Mouse (Mus musculus) embryonic facial prominence, embryonic 13.5 days (tissue): ENCODE measurements around the gene Tsr1. TPM values are rescaled to one million over a fixed set of nuclear protein-coding genes. Genes with fewer than 3 reads are reported as not detected.

Experiments
- ATAC-seq: fragments of 200-750 bp; cut with Nextera tagmentation; 2 replicates; pipeline ENCODE4 v1.8.0; 2017; ENCODE audit warnings: low read depth; ENCODE audit not compliant: insufficient number of reproducible peaks, insufficient read depth, low FRiP score, low TSS enrichment
- H3K27ac ChIP-seq: fragments of 300-500 bp; sonication (generic); 2 replicates; pipeline ENCODE4 v1.5.1; 2015; ENCODE audit warnings: moderate library complexity, mild to moderate bottlenecking, inconsistent platforms
- H3K27me3 ChIP-seq: fragments of 300-500 bp; sonication (generic); 2 replicates; pipeline ENCODE4 v1.6.1; 2015; ENCODE audit warnings: mild to moderate bottlenecking, inconsistent platforms
- H3K36me3 ChIP-seq: fragments of 300-500 bp; sonication (generic); 2 replicates; pipeline ENCODE4 v1.6.1; 2015; ENCODE audit warnings: mild to moderate bottlenecking, inconsistent platforms
- H3K4me1 ChIP-seq: fragments of 300-500 bp; sonication (generic); 2 replicates; pipeline ENCODE4 v1.6.1; 2015; ENCODE audit warnings: inconsistent platforms
- H3K4me2 ChIP-seq: fragments of 300-500 bp; sonication (generic); 2 replicates; pipeline ENCODE4 v1.6.1; 2015; ENCODE audit warnings: moderate library complexity, mild to moderate bottlenecking, inconsistent platforms
- H3K4me3 ChIP-seq: fragments of 300-500 bp; sonication (generic); 2 replicates; pipeline ENCODE4 v1.5.1; 2015; ENCODE audit warnings: mild to moderate bottlenecking, inconsistent platforms
- H3K9ac ChIP-seq: fragments of 300-500 bp; sonication (generic); 2 replicates; pipeline ENCODE4 v1.6.1; 2015; ENCODE audit warnings: mild to moderate bottlenecking, inconsistent platforms
- H3K9me3 ChIP-seq: fragments of 300-500 bp; sonication (generic); 2 replicates; pipeline ENCODE4 v1.6.1; 2016; ENCODE audit warnings: inconsistent platforms
- whole genome bisulfite sequencing: fragments of 180-500 bp; shearing (Covaris S2); methylation state at CpG from one replicate; pipeline ENCODE4 v1.1.7; 2015; ENCODE audit warnings: mixed read lengths; 5-methylcytosine and 5-hydroxymethylcytosine counted together
- polyA plus RNA-seq: library from polyadenylated mRNA; unstranded; fragments of >200 nt; fragmentation: Nextera tagmentation; extraction: Ambion mirVana; gene quantifications from 2 replicates; pipeline ENCODE4 v1.2.1, GENCODE M21; 2015

Gene Tsr1
- polyA plus RNA-seq, 1 experiment from 2014 or later = 42.4 TPM

DNA sequence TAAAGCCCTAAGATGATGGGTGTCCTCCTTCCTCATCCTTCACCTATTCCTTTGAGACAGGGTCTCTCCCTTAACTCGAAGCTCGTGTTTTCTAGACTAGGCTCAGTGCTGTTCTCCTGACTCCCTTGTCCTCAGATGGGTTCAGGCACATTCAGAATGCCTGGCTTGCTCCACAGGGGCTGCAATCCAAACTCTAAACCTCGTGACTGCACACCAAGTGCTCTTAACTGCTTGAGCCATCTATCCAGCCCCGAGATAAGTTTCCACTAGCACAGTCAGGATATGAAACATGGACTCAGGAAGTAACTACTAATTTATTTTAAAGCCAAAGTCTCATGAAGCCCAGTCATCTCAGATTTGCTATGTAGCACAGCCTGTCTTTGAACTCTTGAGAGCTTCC, 27.3 kb upstream of the Tsr1 start:
- no peak overlapping the region for H3K4me2 ChIP-seq
- no peak overlapping the region for H3K9ac ChIP-seq
- H3K4me1 ChIP-seq = peaks cover 17% of the 10 kb centered on the region
- 0 out of 2 replicates have a peak, but pooled peaks cover 3% of the 10 kb centered on the region for H3K36me3 ChIP-seq
- H3K9me3 ChIP-seq = no peaks in the 10 kb centered on the region
- 0 out of 2 replicates have a peak overlapping the region, but pooled peaks have one; percentile 35 for H3K27ac ChIP-seq
- no peaks in the 10 kb centered on the region for H3K27me3 ChIP-seq
- ATAC-seq = no peak
- WGBS = 71% methylated on average over 4 of the region's 4 CpGs
- no peak overlapping the region for H3K4me3 ChIP-seq

DNA sequence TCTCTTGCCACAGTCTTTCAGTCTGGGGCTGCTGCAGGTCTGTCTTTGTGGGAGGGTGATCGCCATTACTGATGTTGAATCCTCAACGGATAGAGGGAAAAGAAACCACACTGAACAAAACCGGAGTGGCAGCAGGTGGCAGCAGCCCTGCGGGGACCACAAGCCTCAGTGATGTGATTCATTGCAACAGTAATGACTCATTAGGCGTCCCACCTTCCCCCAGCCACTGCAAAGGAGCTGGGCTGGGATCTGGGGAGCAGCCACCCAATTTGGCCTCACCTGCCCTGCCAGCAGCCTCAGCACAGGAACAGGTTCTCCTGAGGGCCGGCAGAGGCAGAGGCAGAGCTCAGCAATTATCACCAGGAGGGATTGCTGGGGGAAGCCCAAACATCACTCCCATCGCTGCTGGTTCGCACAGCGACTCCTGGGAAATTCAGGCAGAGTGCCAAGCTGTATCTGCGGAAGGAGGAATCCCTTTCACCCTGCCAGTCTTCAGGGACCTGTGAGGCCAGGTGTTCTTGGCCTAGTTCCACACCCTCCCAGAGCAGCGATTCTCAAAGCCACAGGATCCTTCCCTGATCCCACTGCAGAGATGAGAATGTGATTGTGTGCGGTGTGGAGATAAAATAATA, 26.8 kb upstream of the Tsr1 start:
- peak overlapping the region; percentile 35; the same call in 1 of the 2 replicates for H3K27ac ChIP-seq
- H3K27me3 ChIP-seq = no peaks in the 10 kb centered on the region
- no peak overlapping the region for H3K4me3 ChIP-seq
- no peaks in the 10 kb centered on the region for H3K9me3 ChIP-seq
- 30% methylated on average over 12 of the region's 12 CpGs for WGBS
- H3K4me2 ChIP-seq = no peak overlapping the region
- 0 out of 2 replicates have a peak, but pooled peaks cover 3% of the 10 kb centered on the region for H3K36me3 ChIP-seq
- no peak overlapping the region for H3K9ac ChIP-seq
- ATAC-seq = 0 out of 2 replicates have a peak, but pooled peaks have one; percentile 40
- peaks cover 17% of the 10 kb centered on the region for H3K4me1 ChIP-seq

DNA sequence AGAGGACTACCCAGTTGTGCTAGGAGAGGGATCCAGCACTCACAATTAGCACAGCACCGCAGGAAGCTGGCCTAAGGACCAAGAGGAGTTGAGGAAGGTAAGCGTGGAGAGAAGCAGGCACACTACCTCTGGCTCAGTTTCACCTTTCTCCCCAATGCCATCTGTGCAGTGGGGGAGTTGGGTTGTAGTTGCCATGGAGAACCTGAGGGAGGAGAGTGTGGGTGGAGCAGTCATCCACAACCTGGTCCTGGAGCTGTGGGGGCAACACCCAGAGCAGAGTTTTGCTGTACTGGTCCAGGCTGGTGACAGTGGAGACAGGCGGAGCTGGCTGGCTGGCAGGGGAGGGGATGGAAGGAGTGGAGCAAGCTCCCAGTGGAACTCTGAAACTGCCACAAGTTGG, 23.2 kb upstream of the Tsr1 start:
- no peaks in the 10 kb centered on the region for H3K9me3 ChIP-seq
- H3K4me1 ChIP-seq = peaks cover 26% of the 10 kb centered on the region
- no peak for ATAC-seq
- no peaks in the 10 kb centered on the region for H3K27me3 ChIP-seq
- no peak overlapping the region for H3K4me2 ChIP-seq
- no peaks in the 10 kb centered on the region for H3K36me3 ChIP-seq
- 0 out of 2 replicates have a peak overlapping the region, but pooled peaks have one; percentile 16 for H3K9ac ChIP-seq
- no peak overlapping the region for H3K4me3 ChIP-seq
- WGBS = 42% methylated on average over 3 of the region's 3 CpGs
- H3K27ac ChIP-seq = peak overlapping the region; percentile 68; the same call in 1 of the 2 replicates

DNA sequence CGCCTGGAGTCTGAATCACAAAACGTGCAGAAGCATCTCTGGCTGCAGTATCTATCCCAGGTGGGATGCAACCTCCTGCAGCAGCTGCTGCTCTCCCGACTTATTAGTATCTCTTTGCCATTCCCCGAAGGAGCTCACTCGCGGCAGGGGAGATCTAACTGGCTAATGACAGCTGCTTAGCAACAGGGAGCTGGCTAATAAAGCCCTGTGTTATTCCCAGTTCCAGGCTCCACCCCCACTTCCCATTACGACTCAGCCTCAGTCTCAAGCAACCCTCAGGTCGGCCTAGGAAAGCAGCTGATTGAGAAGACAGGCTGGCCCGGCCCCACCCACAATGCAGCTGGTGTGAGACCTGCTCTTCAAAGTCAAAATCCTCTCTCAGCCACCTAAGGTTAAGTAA, 21.1 kb upstream of the Tsr1 start:
- 1% methylated on average over 9 of the region's 9 CpGs for WGBS
- Histone ChIP-seq H3K36me3 (no peaks in the 10 kb centered on the region), H3K4me2 (peak overlapping the region; percentile 37), H3K27ac (no peak overlapping the region), H3K9ac (0 out of 2 replicates have a peak overlapping the region, but pooled peaks have one; percentile 27), H3K4me3 (peak overlapping the region; percentile 6; the same call in 1 of the 2 replicates), H3K27me3 (no peaks in the 10 kb centered on the region), H3K9me3 (no peaks in the 10 kb centered on the region), H3K4me1 (peaks cover 25% of the 10 kb centered on the region)
- ATAC-seq = no peak

DNA sequence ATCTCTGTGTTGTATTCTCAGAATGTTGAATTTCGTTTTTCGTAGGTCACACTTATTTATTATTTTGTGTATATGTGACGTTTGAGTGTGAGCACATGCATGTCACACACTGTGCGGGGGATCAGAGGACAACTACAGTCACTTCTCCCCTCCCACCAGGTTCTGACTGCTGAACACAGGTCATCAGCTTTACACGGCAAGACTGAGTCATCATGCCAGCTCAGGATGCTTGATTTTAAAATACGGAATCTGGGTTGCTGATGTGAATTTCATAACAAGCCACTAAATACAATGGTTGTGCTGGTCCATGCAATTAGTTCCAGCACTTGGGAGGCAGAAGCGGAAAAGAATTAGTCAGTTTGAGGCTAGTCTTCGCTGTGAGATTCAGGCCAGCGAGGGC, 16.9 kb upstream of the Tsr1 start:
- Histone ChIP-seq H3K9ac (no peak overlapping the region), H3K9me3 (no peaks in the 10 kb centered on the region), H3K27me3 (no peaks in the 10 kb centered on the region), H3K36me3 (0 out of 2 replicates have a peak, but pooled peaks cover 7% of the 10 kb centered on the region), H3K4me1 (peaks cover 17% of the 10 kb centered on the region), H3K27ac (peak overlapping the region; percentile 48; the same call in 1 of the 2 replicates), H3K4me3 (no peak overlapping the region), H3K4me2 (no peak overlapping the region)
- ATAC-seq = no peak
- 86% methylated on average over 9 of the region's 9 CpGs for WGBS

DNA sequence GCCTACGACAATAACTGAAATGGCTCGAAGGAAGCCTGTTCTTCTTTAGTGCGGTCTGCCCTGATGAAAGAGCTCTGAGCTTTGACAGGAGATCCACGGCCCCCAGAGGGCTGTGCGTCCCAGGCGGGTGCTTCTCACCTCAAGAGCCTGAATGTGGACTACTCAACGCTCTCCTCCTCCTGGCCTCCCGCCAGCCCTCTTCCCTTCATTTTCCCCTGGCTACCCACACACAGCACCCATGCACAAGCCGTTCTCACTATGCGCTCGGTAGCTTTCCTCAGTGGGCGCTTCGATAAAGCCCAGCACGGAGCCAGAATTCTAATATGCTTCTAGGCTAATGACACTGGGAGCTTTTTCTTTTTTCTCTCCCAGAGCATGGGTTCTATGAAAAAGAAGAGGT, 15.9 kb upstream of the Tsr1 start:
- 76% methylated on average over 14 of the region's 14 CpGs for WGBS
- H3K27ac ChIP-seq = peak overlapping the region; percentile 48
- H3K4me3 ChIP-seq = no peak overlapping the region
- ATAC-seq = no peak
- peaks cover 9% of the 10 kb centered on the region for H3K4me1 ChIP-seq
- H3K36me3 ChIP-seq = 0 out of 2 replicates have a peak, but pooled peaks cover 7% of the 10 kb centered on the region
- H3K4me2 ChIP-seq = no peak overlapping the region
- H3K9ac ChIP-seq = 0 out of 2 replicates have a peak overlapping the region, but pooled peaks have one; percentile 2
- H3K27me3 ChIP-seq = no peaks in the 10 kb centered on the region
- H3K9me3 ChIP-seq = no peaks in the 10 kb centered on the region

- Histone ChIP-seq H3K4me2 (no peak overlapping the region), H3K9ac (no peak overlapping the region), H3K36me3 (0 out of 2 replicates have a peak, but pooled peaks cover 7% of the 10 kb centered on the region), H3K27me3 (no peaks in the 10 kb centered on the region), H3K27ac (no peak overlapping the region), H3K4me3 (no peak overlapping the region), H3K9me3 (no peaks in the 10 kb centered on the region), H3K4me1 (peaks cover 9% of the 10 kb centered on the region; the same call in 1 of the 2 replicates)
- no peak for ATAC-seq
- 94% methylated on average over 10 of the region's 10 CpGs for WGBS
Observed at GRCm38 (mm10) chr11:74883098-74883497, 14.8 kb upstream of the Tsr1 start.

DNA sequence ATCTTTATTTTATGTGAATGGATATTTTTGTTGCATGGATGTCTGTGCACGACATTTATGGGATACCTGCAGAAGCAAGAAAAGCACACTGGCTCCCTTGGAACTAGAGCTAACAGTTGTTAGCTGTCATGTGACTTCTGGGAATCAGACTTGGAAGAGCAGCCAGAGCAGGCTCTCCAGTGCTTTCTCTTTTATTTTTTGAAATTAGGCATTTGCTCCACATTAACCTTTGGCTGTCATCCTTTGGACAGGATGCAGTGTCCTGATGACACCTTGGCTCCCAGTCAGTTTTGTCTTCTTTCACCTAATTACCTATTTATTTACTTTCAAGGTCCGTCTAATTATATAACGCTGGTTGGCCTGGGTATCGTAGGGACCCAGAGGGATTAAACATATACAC, 3.3 kb upstream of the Tsr1 start:
- no peak overlapping the region for H3K27ac ChIP-seq
- no peak overlapping the region for H3K9ac ChIP-seq
- no peak overlapping the region for H3K4me3 ChIP-seq
- H3K9me3 ChIP-seq = no peaks in the 10 kb centered on the region
- WGBS = 85% methylated on average over 4 of the region's 4 CpGs
- peaks cover 15% of the 10 kb centered on the region for H3K4me1 ChIP-seq
- no peak overlapping the region for H3K4me2 ChIP-seq
- ATAC-seq = no peak
- peaks cover 6% of the 10 kb centered on the region for H3K36me3 ChIP-seq
- H3K27me3 ChIP-seq = no peaks in the 10 kb centered on the region

DNA sequence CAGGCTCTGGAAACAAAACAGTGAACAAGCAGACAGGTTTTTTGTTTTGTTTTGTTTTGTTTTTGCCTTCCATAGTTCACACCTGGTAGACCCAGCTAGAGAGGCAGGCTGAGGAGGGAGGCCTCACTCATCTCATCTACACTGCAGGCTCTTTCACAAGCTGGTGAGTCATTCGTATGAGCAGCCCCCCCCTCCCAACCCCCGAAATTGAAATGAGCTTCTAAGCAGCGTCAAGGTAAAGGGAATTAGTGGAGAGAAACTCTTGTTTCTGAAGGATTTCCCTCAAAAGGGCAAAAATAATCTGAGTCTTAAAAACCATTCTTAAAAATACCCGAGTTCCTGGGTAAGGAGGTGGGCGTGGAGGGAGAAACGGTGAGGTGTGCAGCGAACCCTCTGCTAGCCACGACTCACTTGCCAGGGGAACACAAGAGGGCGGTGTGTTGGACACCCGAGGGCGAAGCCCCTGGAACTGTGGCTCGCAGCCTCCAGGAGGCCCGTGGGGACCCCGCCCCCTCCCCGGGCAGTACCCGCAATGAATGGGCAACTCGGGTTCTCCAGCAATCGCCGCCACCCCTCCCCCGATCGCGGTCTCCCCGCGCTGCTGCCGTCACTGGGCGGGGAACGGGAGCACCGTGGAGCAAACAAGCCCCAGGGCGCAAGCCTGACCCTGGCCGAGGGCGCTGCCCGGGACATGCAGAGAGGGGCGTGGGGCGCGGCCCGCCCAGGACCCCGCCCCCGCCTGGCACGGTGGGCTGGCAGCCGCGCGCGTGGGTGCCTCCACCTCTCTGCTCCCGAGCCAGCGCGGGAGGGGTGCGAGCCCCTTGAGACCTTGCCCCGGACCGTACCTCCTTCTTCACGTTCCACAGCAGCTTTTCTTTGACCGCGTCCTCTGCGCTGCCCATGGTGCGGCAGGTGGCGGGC, 1.6 kb upstream of the Tsr1 start:
- ATAC-seq = peak; percentile 18; the same call in 1 of the 2 replicates

GRCm38 (mm10) chr11:74896901-74897677, 782 bp upstream of the Tsr1 start, which contains the start of gene Sgsm2:
Gene Sgsm2, minus strand, starts transcription at chr11:74897060.
- Histone ChIP-seq H3K9ac (peak within 1 kb of the TSS; percentile 83), H3K36me3 (peaks cover 28% of the 10 kb centered on the region), H3K27me3 (no peaks in the 10 kb centered on the region), H3K4me1 (peaks cover 20% of the 10 kb centered on the region), H3K4me3 (peak within 1 kb of the TSS; percentile 91), H3K27ac (peak within 1 kb of the TSS; percentile 81), H3K4me2 (peak within 1 kb of the TSS; percentile 98), H3K9me3 (no peaks in the 10 kb centered on the region)
- WGBS = under 1% methylated on average over 74 of the region's 74 CpGs
- peak; percentile 59 for ATAC-seq

More for the DNA sequence above, 1.6 kb upstream of the Tsr1 start:
- Histone ChIP-seq H3K27me3 (no peaks in the 10 kb centered on the region), H3K9ac (peak overlapping the region; percentile 83), H3K27ac (peak overlapping the region; percentile 81), H3K9me3 (no peaks in the 10 kb centered on the region), H3K4me1 (peaks cover 20% of the 10 kb centered on the region), H3K4me2 (peak overlapping the region; percentile 98), H3K36me3 (peaks cover 22% of the 10 kb centered on the region), H3K4me3 (peak overlapping the region; percentile 91)
- under 1% methylated on average over 54 of the region's 55 CpGs for WGBS

DNA sequence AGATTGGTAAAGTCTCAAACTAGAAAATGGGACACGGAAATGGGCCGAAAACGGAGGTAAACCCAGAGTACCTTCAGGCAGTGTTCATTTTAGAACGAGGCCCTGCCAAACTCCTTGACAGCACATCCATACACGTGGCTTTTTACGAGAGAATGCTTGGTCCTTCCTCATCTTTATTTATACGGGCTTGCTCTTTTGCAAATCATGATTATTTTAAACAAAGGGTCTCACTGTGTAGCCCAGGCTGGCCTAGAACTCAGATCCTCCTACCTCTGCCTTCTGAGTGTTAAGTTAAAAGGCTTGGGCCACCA, 601 bp downstream of the Tsr1 start:
- peak overlapping the region; percentile 81 for H3K27ac ChIP-seq
- ATAC-seq = no peak
- H3K4me3 ChIP-seq = peak overlapping the region; percentile 91
- WGBS = under 1% methylated on average over 7 of the region's 7 CpGs
- H3K9me3 ChIP-seq = no peaks in the 10 kb centered on the region
- peaks cover 20% of the 10 kb centered on the region for H3K4me1 ChIP-seq
- H3K9ac ChIP-seq = peak overlapping the region; percentile 83
- no peaks in the 10 kb centered on the region for H3K27me3 ChIP-seq
- H3K4me2 ChIP-seq = peak overlapping the region; percentile 98
- H3K36me3 ChIP-seq = peaks cover 41% of the 10 kb centered on the region
